ENCODE assay signal across 7 mouse cellular contexts in the genomic region with DNA sequence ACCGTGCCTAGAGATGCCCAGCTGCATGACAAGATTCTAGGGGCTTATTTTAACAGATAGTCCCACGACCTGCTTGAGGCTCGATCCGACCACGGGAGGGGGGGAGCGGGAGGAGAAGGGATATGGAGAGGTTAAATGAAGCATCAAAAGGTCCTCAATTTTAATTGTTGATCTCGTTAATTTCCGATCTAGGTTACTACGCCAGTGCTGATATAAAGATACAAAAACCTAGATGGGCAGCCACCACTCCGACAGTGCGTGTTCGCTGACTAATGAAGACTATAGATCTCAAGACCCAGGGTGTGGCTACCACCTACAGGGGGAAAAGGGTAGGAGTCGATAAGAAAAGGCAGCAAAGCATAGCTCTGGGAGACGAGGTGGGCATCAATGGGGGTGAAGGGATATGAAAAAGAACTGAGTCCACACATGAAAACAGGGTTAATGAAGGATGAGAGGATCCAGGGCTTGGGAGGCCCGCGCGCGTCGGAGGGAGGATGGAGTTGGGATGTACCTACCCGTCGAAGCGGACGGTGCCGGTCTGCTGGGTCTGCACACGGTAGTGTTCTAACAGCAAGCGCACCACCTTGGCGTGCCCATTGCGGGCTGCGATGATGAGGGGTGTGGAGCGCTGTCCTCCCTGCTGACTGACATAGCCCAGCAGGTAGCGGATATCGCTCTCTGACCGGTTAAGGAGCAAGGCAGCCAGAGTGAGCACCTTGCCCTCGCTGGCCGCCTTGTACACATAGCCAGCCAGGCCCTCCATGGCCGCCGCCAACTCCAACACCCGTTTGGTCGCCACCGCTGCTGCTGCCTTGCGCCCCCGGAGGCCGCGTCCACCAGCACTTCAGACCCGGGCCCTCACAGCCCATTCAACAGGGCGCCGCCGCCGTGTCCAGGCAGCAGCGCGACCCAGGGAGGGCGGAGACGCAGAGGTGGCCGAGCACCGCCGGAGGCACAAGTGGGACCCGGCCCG. TPM values are rescaled to one million over a fixed set of nuclear protein-coding genes. Genes with fewer than 3 reads are reported as not detected.
A peak's percentile ranks its signal among the peaks of the same experiment; 100 is the strongest.
DNase-seq lines count a peak whose midpoint lies in the region; ATAC-seq and TF ChIP-seq lines count a peak whose summit lies in the region.

No protein-coding gene starts in this region.

- no peak for TF ChIP-seq EP300 in lung, postnatal 0 days (IDR thresholded peaks at IDR 0.05)

- no peaks in the 10 kb centered on the region for H3K27me3 ChIP-seq in lung, postnatal 0 days (replicated peaks; ENCODE audit: insufficient read depth, low read length)
- no peaks in the 10 kb centered on the region for H3K27me3 ChIP-seq in intestine, embryonic 16.5 days (replicated peaks; ENCODE audit: control insufficient read depth, insufficient read depth, low read length)
- H3K27me3 ChIP-seq in midbrain, embryonic 11.5 days (ENCODE audit: control insufficient read depth, insufficient read depth, low read length), result no peaks in the 10 kb centered on the region
- no peaks in the 10 kb centered on the region for H3K27me3 ChIP-seq in stomach, embryonic 15.5 days (replicated peaks)

- H3K27ac ChIP-seq in lung, postnatal 0 days (ENCODE audit: low read length), result peak overlapping the region; percentile 94
- H3K27ac ChIP-seq in intestine, embryonic 16.5 days (ENCODE audit: low read length), result peak overlapping the region; percentile 96
- H3K27ac ChIP-seq in midbrain, embryonic 11.5 days (ENCODE audit: low read depth, low read length), result peak overlapping the region; percentile 96
- peak overlapping the region; percentile 97 for H3K27ac ChIP-seq in stomach, embryonic 15.5 days

- H3K4me2 ChIP-seq in lung, postnatal 0 days (replicated peaks; ENCODE audit: low read depth, low read length), result peak overlapping the region; percentile 87
- H3K4me2 ChIP-seq in intestine, embryonic 16.5 days (ENCODE audit: low read depth, low read length), result peak overlapping the region; percentile 84
- H3K4me2 ChIP-seq in midbrain, embryonic 11.5 days, result peak overlapping the region; percentile 90
- H3K4me2 ChIP-seq in stomach, embryonic 15.5 days, result peak overlapping the region; percentile 87

- H3K4me3 ChIP-seq in lung, postnatal 0 days (ENCODE audit: low read depth, low read length), result peak overlapping the region; percentile 98
- H3K4me3 ChIP-seq in intestine, embryonic 16.5 days (ENCODE audit: low read length), result peak overlapping the region; percentile 99
- peak overlapping the region; percentile 99 for H3K4me3 ChIP-seq in midbrain, embryonic 11.5 days (ENCODE audit: low read depth, low read length)
- H3K4me3 ChIP-seq in stomach, embryonic 15.5 days (replicated peaks), result peak overlapping the region; percentile 94

- no peaks in the 10 kb centered on the region for H3K9me3 ChIP-seq in lung, postnatal 0 days (ENCODE audit: low read length)
- H3K9me3 ChIP-seq in intestine, embryonic 16.5 days (ENCODE audit: control insufficient read depth, low read length), result no peaks in the 10 kb centered on the region
- no peaks in the 10 kb centered on the region for H3K9me3 ChIP-seq in midbrain, embryonic 11.5 days (ENCODE audit: control insufficient read depth, low read length)
- H3K9me3 ChIP-seq in stomach, embryonic 15.5 days, result no peaks in the 10 kb centered on the region

- H3K4me1 ChIP-seq in lung, postnatal 0 days (ENCODE audit: insufficient read depth, low read depth, low read length), result peaks cover 3% of the 10 kb centered on the region; the same call in 1 of the 2 replicates
- peaks cover 16% of the 10 kb centered on the region for H3K4me1 ChIP-seq in intestine, embryonic 16.5 days (ENCODE audit: control insufficient read depth, insufficient read depth, low read length)
- peaks cover 14% of the 10 kb centered on the region for H3K4me1 ChIP-seq in midbrain, embryonic 11.5 days (ENCODE audit: control insufficient read depth, insufficient read depth, low read length)
- H3K4me1 ChIP-seq in stomach, embryonic 15.5 days, result peaks cover 24% of the 10 kb centered on the region

- peak overlapping the region; percentile 90 for H3K9ac ChIP-seq in lung, postnatal 0 days (replicated peaks; ENCODE audit: low read depth)
- peak overlapping the region; percentile 96 for H3K9ac ChIP-seq in intestine, embryonic 16.5 days (ENCODE audit: low read depth, low read length)
- peak overlapping the region; percentile 95 for H3K9ac ChIP-seq in midbrain, embryonic 11.5 days (ENCODE audit: low read length)
- peak overlapping the region; percentile 95 for H3K9ac ChIP-seq in stomach, embryonic 15.5 days

- TF ChIP-seq CTCF in lung, postnatal 0 days (IDR thresholded peaks at IDR 0.05), result peak; percentile 48

- 2% methylated on average over 52 of the region's 58 CpGs for WGBS in lung, postnatal 0 days
- under 1% methylated on average over 58 of the region's 58 CpGs for WGBS in intestine, embryonic 16.5 days
- WGBS in midbrain, embryonic 11.5 days, result under 1% methylated on average over 58 of the region's 58 CpGs
- under 1% methylated on average over 58 of the region's 58 CpGs for WGBS in stomach, embryonic 15.5 days

- peak; percentile 42 for DNase-seq in lung, postnatal 0 days (ENCODE audit: low spot score)
- no peak for DNase-seq in lung, postnatal 14 days
- peak; percentile 56 for DNase-seq in ZHBTc4 (ENCODE audit: low read depth, low spot score)
- DNase-seq in midbrain, embryonic 11.5 days (ENCODE audit: low spot score, missing footprints), result peak; percentile 95

- peak; percentile 57 for ATAC-seq in lung, postnatal 0 days
- ATAC-seq in erythroid progenitor cell, adult 5-6 weeks (replicated peaks; ENCODE audit: low FRiP score, poor library complexity, severe bottlenecking), result peak; percentile 81
- peak; percentile 34 for ATAC-seq in intestine, embryonic 16.5 days
- ATAC-seq in midbrain, embryonic 11.5 days (ENCODE audit: low FRiP score), result peak; percentile 80
- peak; percentile 48 for ATAC-seq in stomach, embryonic 15.5 days (ENCODE audit: insufficient read depth, low FRiP score, low read depth)

- no peaks in the 10 kb centered on the region for H3K36me3 ChIP-seq in lung, postnatal 0 days (ENCODE audit: insufficient read depth, low read length)
- H3K36me3 ChIP-seq in intestine, embryonic 16.5 days (ENCODE audit: control insufficient read depth, insufficient read depth, low read length), result no peaks in the 10 kb centered on the region
- H3K36me3 ChIP-seq in midbrain, embryonic 11.5 days (ENCODE audit: control insufficient read depth, insufficient read depth, low read length), result no peaks in the 10 kb centered on the region
- H3K36me3 ChIP-seq in stomach, embryonic 15.5 days, result no peaks in the 10 kb centered on the region

RNA-seq across cellular contexts. Expression of a gene that starts 0.9 kb away (rescaled TPM):
- 9.2 and 10.8 TPM in 2 replicates for polyA plus RNA-seq in lung, postnatal 0 days (2015; fragmentation: Nextera tagmentation; extraction: Ambion mirVana)
- 9.7 and 24.7 TPM in 2 replicates for total RNA-seq in erythroid progenitor cell, adult 5-6 weeks (2015; ENCODE audit: low replicate concordance)
- total RNA-seq in erythroid progenitor cell, adult 5-6 weeks (2017; ENCODE audit: low replicate concordance), result 24.1 and 25.0 TPM in 2 replicates
- 12.2 and 12.5 TPM in 2 replicates for polyA plus RNA-seq in intestine, embryonic 16.5 days (2015; fragmentation: Nextera tagmentation; extraction: Ambion mirVana)
- 62.5 and 63.7 TPM in 2 replicates for polyA plus RNA-seq in midbrain, embryonic 11.5 days (2014; fragmentation: Nextera tagmentation; extraction: Ambion mirVana)
- polyA plus RNA-seq in stomach, embryonic 15.5 days (2015; fragmentation: Nextera tagmentation; extraction: Ambion mirVana), result 17.1 and 18.7 TPM in 2 replicates

RNA-seq across cellular contexts. Expression of a gene that starts 27.8 kb away (rescaled TPM):
- 19.1 and 20.3 TPM in 2 replicates for polyA plus RNA-seq in lung, postnatal 0 days (2015; fragmentation: Nextera tagmentation; extraction: Ambion mirVana)
- 18.9 and 29.6 TPM in 2 replicates for total RNA-seq in erythroid progenitor cell, adult 5-6 weeks (2015; ENCODE audit: low replicate concordance)
- total RNA-seq in erythroid progenitor cell, adult 5-6 weeks (2017; ENCODE audit: low replicate concordance), result 5.3 and 7.2 TPM in 2 replicates
- 34.9 and 40.2 TPM in 2 replicates for polyA plus RNA-seq in intestine, embryonic 16.5 days (2015; fragmentation: Nextera tagmentation; extraction: Ambion mirVana)
- 7.9 and 8.5 TPM in 2 replicates for polyA plus RNA-seq in midbrain, embryonic 11.5 days (2014; fragmentation: Nextera tagmentation; extraction: Ambion mirVana)
- polyA plus RNA-seq in stomach, embryonic 15.5 days (2015; fragmentation: Nextera tagmentation; extraction: Ambion mirVana), result 22.3 and 24.3 TPM in 2 replicates

RNA-seq across cellular contexts. Expression of a gene that starts 47.1 kb away (rescaled TPM):
- polyA plus RNA-seq in lung, postnatal 0 days (2015; fragmentation: Nextera tagmentation; extraction: Ambion mirVana), result 19.7 and 20.6 TPM in 2 replicates
- total RNA-seq in erythroid progenitor cell, adult 5-6 weeks (2015; ENCODE audit: low replicate concordance), result not detected in 2 replicates
- not detected in 2 replicates for total RNA-seq in erythroid progenitor cell, adult 5-6 weeks (2017; ENCODE audit: low replicate concordance)
- polyA plus RNA-seq in intestine, embryonic 16.5 days (2015; fragmentation: Nextera tagmentation; extraction: Ambion mirVana), result 286 and 319 TPM in 2 replicates
- polyA plus RNA-seq in midbrain, embryonic 11.5 days (2014; fragmentation: Nextera tagmentation; extraction: Ambion mirVana), result 0.40 and 1.2 TPM in 2 replicates
- 55.5 and 58.4 TPM in 2 replicates for polyA plus RNA-seq in stomach, embryonic 15.5 days (2015; fragmentation: Nextera tagmentation; extraction: Ambion mirVana)
